Mouse (Mus musculus): Measurements from ENCODE around the gene Ifi206.

GRCm38 (mm10) chr1:173418936-173419621, 71.8 kb downstream of the Ifi206 start:
- TF ChIP-seq CTCF (IDR thresholded peaks at IDR 0.05; ENCODE audit: borderline replicate concordance, extremely low read depth, insufficient read depth, insufficient read length) (no peak), POLR2A (IDR thresholded peaks at IDR 0.05; ENCODE audit: borderline replicate concordance, extremely low read depth, insufficient read depth, insufficient read length, poor library complexity, severe bottlenecking) (no peak)

All from brain, embryonic 14.5 days (tissue).